Mouse (Mus musculus): ENCODE results near the gene Azgp1.
"Not testable (repeated sequence)": the region's sequence is repeated elsewhere in the genome, so short reads cannot be mapped to it uniquely, and the experiment has no call there.

Gene Azgp1

DNA sequence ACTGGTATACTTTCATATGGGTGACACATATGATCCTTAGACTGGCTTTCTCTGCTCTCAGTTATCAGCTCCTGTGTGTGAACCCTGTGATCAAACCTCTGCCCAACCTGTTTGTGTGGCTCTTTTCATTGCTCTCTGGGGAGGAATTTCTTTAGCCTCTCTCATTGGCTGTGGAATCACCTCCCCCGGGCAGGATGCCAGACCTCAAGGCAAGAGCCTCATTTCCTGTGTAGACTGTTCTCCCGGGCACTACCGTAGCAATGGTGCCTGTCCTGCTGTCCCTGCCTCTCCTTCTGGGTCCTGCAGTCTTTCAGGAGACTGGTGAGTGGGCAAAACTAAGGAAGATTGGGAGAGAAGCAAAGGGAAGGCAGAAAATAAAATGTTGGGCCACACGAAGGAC, at the start of gene Azgp1:
Gene Azgp1 (plus strand): TSS at position 221 of the 400 bp plus-strand sequence.
- DNase-seq, result no peak

DNA sequence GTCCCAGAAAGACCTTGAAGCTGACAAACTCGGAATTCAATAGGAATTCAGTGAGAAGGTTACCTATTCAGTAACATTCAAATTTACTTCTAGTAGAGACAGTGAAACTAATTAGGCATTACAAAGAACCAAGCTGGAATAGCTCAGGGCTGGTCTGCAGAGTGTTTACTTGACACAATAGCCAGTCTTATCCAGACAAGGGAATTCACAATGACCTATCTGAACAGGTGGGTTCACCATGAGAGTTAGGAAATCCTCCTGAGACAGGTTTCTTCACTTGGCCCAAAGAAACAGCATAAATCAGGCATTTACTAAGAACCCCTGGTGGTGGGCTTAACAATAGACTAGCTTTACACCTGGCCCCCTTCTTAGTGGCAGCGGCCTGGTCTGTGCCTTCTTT, 47.4 kb upstream of the Azgp1 start:
- not testable (repeated sequence) for DNase-seq

DNA sequence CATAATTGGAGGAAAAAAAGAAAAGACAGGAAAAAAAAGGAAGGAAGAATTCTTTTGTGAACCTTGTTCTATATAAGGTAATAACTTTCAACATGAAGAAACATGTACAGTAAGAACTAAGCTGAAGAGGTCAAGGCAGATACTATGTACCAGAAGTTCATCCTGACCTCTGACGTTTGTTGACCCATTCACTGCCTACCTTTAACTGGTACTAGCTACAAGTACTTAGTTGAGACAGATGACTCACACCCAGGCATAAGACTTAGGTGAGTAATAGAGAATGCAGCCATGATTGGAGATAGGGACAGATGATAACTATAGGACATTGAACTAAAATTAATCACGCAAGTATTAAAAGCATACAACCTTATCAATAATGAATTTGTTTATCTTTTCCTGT, 44.8 kb upstream of the Azgp1 start:
- no peak for DNase-seq

DNA sequence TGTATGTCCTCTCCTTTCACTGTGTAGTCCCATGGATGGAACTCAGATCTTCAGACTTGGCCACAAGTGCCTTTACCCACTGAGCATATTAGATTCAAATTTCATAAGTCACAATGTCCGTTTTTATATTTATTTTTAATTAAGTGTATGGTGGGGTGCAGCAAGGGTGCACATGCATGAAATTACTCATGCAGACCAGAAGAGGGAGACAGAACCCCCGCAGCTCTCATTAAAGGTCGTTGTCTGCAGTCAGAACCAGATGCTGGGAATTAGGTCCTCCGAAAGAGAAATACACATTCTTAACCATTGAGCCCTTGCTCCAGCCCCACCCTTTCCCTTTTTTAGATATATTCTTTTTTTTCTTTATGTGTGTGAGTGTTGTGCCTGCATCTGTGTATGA, 44.1 kb upstream of the Azgp1 start:
- no peak for DNase-seq

DNA sequence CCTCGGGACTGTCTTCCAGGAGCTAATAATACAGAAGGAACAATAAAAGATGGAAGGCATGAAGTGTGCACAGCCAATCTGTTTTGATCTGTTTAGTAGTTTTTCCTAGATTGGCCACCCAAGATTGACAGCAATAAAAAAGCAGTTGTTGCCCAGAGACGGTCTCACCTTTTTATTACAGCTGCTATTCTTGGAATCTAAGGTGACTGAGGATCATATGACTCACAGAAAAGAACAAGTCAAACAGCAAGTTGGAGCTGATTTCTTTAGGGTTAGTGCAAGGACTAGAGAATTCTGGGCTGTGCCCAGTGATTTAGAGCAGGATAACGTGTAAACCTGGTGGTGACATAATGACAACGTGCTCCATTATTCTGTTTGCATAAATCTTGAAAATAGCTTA, 40.4 kb upstream of the Azgp1 start:
- DNase-seq, result no peak

DNA sequence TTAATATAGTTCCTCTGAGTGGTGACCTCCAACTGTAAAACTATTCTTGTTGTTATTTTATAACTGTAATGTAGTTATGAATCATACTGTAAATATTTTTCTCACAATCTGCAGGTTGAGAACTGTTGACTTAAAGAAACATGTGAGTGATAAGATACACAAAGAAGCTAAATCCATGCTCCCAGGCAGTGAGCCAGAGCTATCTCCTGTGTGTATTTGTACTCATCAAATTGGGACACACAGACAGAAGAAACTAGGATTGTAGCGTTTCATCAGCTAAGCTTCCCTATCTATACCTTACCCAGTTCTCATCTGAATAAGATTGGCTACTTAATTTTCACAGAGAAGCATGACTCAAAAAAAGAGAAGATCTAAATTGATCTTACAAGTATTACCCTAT, 38.2 kb upstream of the Azgp1 start:
- no peak for DNase-seq

DNA sequence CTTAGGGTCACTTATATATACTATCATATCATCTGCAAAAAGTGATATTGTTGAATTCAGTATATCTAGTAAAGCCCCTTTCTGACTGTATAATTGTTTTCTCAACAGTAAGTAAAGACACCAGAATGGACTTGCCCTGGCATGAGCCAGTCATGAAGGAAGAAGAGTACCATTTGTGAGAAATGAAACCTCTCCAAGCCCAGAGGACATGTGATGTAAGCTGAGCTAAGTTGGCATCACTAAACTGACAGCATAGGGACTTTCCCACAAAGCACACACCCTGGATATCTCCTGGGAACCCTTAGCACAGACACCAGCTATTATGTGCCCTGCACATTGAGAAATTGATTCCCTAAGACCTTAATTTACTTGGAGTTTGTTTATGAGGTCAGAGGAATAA, 34.0 kb upstream of the Azgp1 start:
- DNase-seq, result no peak

DNA sequence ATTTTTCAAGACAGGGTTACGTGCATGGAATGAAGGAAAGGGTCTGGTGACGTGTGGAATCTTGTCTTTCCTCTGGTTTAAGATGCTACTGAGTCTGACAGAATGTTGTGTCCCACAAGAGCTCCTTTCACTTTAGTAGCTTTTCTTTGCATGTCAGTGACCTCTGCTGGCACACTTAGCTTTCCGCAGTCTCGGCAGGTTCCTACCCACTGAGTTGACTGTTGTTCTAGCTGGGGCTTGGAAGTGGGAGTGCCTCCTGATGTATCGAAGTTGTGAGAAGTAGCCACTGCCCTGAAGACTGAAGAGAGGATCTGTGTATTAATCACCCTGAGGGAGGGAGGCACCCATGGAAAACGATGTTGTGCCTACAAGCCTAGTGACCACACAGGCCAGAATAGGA, 30.1 kb upstream of the Azgp1 start:
- DNase-seq, result peak; percentile 30

DNA sequence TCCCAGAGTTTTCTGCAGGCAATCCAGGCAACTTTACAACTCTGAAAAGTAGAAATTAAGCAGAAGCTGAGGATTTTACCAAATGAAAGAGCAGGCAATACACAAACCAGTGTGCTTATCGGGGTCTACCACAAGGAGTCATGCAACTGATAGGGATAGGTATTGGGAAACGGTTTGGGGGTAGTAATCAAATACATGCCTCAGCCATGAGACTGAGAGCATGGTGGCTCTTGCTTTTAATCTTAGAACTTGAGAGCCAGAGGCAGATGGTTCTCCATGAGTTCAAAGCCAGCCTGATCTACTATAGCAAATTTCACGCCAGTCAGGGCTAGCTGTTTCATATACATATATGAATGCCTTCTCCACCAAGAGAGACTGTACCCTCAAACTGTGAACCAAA, 24.9 kb upstream of the Azgp1 start:
- no peak for DNase-seq

DNA sequence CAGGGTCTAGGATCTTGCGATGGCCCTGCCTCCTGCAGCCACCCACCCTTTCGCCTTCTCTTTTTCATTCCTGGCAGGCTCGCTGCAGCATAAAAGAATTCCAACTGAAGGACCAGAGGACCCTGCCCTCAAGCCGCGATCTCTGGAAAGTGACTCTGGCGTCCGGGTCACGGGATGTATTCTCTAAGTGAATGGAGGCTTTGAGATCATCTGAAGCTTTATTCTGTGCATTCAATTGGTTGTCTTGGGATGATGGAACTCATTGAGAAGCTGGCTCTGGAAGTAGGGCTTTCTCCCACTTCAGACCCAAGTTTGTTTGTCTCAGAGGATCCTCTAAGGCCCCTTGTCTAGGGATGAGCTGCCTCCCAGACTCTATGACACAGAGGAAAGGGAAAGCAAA, 18.4 kb upstream of the Azgp1 start, which contains the start of gene Gjc3:
Gene Gjc3 (minus strand): TSS at position 154 of the 400 bp plus-strand sequence.
- no peak for DNase-seq

DNA sequence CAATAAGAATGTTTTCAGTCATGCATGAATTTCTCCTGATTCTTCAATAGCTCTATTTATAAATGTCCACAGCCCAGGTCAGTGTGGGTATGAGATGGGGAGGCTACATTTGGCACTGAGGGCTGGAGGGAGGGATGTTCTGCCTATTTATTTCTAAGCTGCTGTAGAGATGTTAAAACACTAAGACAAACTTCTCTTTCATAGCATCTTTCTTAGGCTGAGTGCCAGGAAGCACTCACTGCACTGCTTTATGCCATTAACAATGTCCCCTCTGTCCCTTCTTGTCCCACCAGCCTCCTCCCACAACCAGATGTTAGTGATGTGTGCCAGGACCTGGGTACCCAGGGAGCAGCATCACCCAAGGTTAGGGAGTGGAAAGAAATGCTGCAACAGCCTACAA, 14.8 kb upstream of the Azgp1 start:
- no peak for DNase-seq

DNA sequence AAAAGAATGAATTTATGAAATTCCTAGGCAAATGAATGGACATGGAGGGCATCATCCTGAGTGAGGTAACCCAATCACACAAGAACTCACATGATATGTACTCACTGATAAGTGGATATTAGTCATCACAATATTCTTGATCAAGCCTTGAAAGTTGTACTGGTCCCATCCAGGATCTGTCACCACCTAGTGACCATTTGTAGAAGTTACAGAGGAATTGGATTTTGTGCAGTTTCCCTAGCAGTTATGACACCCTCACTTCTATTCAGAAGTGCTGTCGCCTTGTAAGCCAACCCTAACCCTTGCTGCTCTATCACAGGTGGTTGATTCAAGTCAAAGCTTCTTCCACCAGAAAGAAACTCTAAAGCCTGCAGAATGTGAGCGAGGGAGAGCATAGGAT, 8.2 kb upstream of the Azgp1 start:
- no peak for DNase-seq

DNA sequence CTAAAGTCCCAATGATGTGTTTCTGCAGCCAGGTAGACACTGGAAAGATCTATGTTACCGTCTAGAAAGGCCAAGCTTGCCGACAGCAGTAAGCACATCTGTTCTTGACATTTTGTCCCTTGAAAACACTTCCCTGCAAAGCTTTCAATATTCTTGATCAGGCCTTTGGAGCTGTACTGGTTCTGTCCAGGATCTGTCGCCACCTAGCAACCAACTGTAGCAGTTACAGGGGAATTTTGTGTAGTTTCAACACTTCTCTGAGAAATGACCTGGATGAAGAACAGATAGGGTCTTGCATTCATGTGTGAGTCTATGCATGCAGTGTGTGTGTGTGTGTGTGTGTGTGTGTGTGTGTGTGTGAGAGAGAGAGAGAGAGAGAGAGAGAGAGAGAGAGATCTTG, 7.6 kb upstream of the Azgp1 start:
- no peak for DNase-seq

DNA sequence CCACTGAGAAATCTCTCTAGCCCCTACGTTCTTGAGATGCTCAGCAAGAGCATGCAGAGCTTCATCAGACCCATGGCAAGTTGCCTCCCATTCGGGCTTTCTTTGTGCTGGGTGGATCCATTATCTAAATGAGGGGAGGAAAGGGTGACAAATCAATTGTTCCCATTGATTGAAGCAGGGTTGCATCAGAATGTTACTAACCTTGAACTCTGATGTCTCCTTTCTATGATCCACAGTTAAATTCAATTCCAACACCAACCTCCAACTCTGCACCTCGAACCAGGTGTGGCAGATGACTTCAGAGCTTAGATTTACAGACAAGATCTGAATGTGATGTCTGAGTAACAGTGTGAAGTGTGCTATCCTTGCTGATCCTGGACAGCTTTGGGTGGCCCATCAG, 6.6 kb upstream of the Azgp1 start:
- no peak for DNase-seq

DNA sequence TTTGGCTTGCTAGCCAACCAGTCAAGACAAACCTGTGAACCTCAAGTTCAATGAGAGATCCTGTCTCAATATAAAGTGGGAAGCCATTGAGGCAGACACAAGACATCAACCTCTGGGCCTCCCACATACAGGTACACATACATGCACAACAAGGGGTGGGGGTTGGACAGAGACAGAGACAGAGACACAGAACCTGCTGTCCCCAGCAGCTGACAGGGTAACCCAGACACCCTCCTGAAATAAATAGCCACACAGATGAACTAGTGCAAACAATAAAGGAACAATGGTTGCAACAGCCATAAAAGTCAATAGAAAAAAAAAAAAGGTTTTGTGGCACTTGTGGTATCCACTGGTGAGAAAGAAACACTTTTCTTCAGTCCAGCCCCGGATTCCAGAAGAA, 5.9 kb upstream of the Azgp1 start:
- no peak for DNase-seq

DNA sequence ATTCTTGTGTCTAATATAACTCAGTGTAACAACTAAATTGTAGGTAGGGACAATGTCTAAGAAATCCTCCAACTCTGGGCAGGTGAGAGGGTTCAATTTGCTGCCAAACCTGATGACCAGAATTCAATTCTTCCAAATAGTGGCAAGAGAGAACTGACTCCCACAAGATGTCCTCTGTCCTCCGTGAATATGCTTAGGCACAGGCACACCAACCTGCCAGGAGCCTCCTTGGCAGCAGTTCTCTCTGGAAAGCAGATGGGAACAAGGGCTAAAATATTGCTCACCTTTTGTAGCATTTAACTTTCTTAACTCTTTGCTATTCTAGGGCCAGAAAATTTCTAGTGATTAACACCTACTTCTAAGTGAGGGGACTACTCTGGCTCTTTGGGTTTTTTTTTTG, 4.0 kb upstream of the Azgp1 start:
- DNase-seq, result no peak

DNA sequence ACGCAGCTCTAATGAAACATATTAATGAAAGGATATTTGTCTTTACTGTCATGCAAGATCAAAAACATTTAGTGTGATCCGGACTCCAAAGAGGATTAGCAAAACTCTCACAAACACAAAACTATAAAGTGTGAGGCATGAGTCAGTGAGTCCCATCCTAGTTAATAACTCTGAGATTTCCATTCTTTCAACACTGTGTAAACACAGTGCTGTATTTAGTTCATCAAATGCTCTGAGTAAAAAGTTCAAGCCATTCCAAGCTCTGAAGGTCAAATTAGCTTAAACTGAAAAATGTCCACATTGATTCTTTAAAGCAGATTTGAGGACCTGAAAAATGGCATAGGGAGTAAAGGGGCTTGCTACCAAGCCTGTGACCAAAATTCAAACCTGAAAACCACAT, 2.2 kb upstream of the Azgp1 start:
- no peak for DNase-seq

DNA sequence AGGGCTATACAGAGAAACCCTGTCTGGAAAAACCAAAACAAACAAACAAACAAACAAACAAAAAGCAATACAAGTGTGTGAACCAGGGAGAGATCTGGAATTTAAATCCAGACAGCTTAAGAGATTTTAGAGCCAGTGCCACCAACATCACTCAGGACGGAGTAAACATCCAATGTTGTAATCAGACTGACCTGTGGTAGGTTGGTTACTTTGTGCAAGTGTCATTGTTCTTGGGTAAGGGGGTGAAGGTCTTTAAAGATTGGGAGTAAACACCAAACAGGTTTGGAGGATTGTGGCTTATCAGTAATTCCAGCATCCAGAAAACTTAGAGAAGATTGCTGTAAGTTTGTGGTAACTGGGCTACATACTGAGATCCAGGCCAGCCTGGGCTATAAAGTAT, 5.0 kb downstream of the Azgp1 start:
- no peak for DNase-seq

DNA sequence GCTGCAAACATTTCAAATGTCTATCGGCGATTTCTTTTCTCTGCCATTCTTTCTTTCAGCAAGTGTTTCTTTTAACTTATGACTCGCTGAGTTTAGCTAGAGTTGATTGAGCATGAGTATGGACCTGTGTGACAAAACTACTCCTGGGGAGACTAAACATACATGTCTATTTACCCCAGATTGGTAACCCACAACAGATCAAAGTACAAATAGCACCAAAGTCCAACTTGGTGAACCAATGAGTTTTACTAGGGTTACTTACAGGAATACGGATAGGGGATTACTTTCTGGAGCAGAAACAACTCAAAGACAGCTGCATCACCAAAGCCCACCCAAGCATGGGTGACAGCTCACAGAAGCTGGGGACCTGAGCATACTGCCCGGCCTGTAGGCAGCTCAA, 28.1 kb downstream of the Azgp1 start:
- no peak for DNase-seq

DNA sequence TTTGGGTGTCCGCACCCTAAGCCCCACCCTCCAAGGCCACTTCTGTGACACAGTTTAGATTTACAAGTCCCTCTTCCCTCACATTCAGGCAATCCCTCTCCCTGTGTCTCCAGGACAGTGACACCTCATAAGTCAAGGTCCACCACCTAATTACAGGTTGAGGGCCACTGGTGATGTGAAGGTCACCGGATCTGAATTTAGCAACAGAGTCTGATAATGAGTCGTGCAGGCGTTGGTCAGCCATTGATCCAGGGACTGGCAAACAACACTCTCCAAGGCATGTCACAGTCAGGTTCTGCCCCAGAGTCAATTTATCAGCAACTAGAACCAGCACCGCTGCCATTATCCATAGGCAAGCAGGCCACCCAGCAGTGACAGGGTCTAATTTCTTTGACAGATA, 31.1 kb downstream of the Azgp1 start:
- no peak for DNase-seq

DNA sequence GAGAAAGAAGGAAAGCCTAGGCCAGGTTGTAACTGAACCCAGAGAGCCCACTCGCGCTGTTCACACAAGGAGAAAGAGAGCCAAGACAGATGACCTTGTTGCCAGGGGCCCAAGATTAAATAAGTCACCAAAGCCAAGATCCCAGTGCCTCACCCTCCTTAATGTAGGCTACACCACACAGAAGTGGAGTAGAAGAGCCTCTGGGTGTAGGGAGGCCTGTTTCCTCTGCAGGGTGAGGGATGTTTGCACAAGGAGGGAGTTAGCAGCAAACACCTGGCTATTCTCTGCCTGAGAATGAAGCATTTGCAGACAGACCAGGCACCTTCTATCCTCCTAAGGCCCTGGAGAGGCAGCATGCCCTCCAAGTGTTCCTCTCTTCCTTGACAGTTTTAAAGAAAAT, 35.2 kb downstream of the Azgp1 start:
- DNase-seq, result no peak

DNA sequence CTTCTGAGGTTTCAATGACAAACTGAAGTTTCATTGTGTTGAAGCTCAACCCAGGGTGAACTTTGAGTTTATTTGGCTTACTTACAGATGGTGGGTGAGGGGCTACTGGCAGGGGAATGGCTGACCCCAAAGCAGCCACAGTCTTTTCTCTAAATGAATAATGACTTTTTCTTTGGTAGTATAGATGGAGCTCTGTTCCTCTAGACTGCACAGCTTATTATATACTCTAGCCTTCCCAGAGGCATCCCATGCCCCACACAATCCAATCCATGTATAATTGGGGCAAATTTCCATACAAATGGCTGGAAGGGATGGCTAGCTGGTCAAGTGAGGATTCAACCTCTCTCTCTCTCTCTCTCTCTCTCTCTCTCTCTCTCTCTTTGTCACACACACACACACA, 35.7 kb downstream of the Azgp1 start:
- no peak for DNase-seq

DNA sequence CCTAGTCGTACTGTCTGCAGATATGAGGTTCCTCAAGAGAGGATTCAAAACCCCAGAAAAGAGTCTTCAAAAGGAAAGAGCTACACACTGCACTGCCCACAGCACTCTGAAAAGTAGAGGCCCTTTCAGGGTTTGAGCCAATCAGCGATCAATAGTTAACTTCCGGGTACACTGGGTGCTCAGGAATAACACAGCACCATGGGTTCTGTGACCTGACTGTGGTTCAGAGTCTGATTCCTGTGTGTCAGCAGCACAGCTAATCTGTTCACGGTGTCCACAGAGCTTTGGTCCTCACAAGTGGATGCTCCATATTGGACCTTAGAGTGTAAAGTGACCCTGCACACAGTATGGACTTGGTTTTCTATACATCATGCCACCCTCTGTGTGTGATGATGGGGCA, 38.3 kb downstream of the Azgp1 start:
- DNase-seq, result not testable (repeated sequence)

DNA sequence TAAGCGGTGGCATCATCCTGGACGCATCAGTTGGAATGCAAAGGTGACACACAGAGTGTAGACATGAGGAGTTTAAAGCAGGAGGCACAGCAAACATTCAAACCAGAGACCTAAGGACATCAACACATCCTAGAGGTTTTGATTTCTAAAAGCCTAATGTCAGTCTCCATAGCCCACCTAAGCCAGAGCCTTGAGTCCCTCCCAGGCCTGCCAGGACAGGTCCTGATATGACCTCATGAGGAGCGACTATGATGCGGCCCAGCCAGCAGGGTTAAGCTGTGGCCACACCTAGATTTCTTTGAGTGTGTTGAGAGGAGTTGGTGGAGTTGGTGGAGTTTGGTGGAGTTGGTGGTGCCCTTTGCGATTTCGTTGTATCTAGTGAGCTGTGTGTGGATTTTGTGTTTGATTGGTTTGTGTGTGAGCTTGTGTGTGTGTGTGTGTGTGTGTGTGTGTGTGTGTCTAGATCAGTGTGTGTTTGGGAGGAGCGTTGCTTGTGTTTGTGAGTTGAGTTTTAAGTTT, 39.7 kb downstream of the Azgp1 start, which contains the start of the genes Smok3a and Smok3b:
Gene Smok3a (plus strand): TSS at position 301 of the 519 bp plus-strand sequence.
Gene Smok3b (plus strand): TSS at position 469 of the 519 bp plus-strand sequence.
- not testable (repeated sequence) for DNase-seq
